Mouse (Mus musculus): Measurements from ENCODE around the gene Zscan4c.
"Not testable (repeated sequence)": the region's sequence is repeated elsewhere in the genome, so short reads cannot be mapped to it uniquely, and the experiment has no call there.

The Zscan4c gene

DNA sequence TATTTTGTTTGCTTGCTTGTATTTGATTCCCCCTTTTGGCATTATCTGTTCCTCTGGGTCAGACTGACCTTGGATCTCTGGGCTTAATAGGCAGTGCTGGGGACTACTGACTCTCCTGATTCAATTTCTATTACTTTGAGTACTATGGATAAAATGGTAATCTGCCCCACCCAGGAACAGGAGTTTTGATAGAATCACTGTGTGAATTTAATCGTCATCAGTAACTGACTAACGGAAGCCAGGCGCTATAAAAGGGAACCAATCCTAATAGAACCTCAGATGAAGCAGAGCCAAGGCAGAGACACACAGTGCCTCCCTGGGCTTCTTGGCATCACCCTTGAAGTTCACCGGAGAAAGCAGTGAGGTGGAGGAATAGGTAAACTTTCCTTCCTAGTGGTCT lies at the start of gene Zscan4c:
TSS of gene Zscan4c (plus strand) at position 301 of the 400 bp plus-strand sequence.
- not testable (repeated sequence) for DNase-seq
